Mouse (Mus musculus) liver, embryonic 14.5 days (tissue): ENCODE measurements around the gene Gm49387.

Experiments used
- CTCF ChIP-seq: IDR thresholded peaks from 2 replicates; pipeline ENCODE4 v1.5.1; 2016; ENCODE audit warnings: antibody characterized with exemption, low read depth, control low read depth
- EP300 ChIP-seq: IDR thresholded peaks from 2 replicates; pipeline ENCODE4 v1.6.1; 2016; ENCODE audit warnings: antibody characterized with exemption, low read depth

GRCm38 (mm10) chr14:31640346-31640889, at the start of gene Gm49387:
- TF ChIP-seq CTCF (no peak), EP300 (no peak)
